Mouse (Mus musculus) CH12.LX (cell line): ENCODE results near the gene Dnajc11. TPM values are rescaled to one million over a fixed set of nuclear protein-coding genes. Genes with fewer than 3 reads are reported as not detected.

Source experiments
- DNase-seq: peaks from one replicate; pipeline ENCODE4 v3.0.0-alpha.2; 2013; ENCODE audit errors: extremely low read depth
- H3K27ac ChIP-seq: 2 replicates; pipeline ENCODE4 v1.5.1; 2012; ENCODE audit warnings: low read depth, mild to moderate bottlenecking, control low read depth, moderate library complexity; ENCODE audit not compliant: insufficient read depth
- H3K27me3 ChIP-seq: replicated peaks from 2 replicates; pipeline ENCODE3; 2012; ENCODE audit warnings: inconsistent platforms
- H3K36me3 ChIP-seq, 2 experiments: replicated peaks in 1 of 2; 2 replicates each; pipeline versions ENCODE3 to v1.6.1; 2012; ENCODE audit warnings: inconsistent platforms in 1 of 2, low read length in 1 of 2, mild to moderate bottlenecking in 1 of 2, mixed read lengths in 1 of 2, moderate library complexity in 1 of 2; ENCODE audit not compliant: control insufficient read depth in 1 of 2, insufficient read depth in 1 of 2
- H3K4me1 ChIP-seq, 2 experiments: 2 replicates each; pipeline ENCODE4 v1.6.1; 2012; ENCODE audit warnings: inconsistent platforms in 1 of 2, moderate library complexity in 1 of 2; ENCODE audit not compliant: insufficient read depth in 2 of 2, control insufficient read depth in 1 of 2
- H3K4me2 ChIP-seq: 2 replicates; pipeline ENCODE4 v1.6.1; 2012; ENCODE audit warnings: low read depth, mild to moderate bottlenecking, control low read depth; ENCODE audit not compliant: poor library complexity, insufficient read depth, severe bottlenecking
- H3K4me3 ChIP-seq, 3 experiments: fragments of 150-350 bp in 1 of 3; sonication (generic) in 1 of 3; replicated peaks in 1 of 3; 2 replicates each; pipeline versions ENCODE3 to v1.5.1; 2011 to 2012; ENCODE audit warnings: low read depth in 2 of 3, low read length in 2 of 3, mild to moderate bottlenecking in 2 of 3, moderate library complexity in 2 of 3, control low read depth in 1 of 3, improper control_type of control experiment in 1 of 3, inconsistent platforms in 1 of 3, mixed read lengths in 1 of 3; ENCODE audit not compliant: poor library complexity in 1 of 3
- H3K79me2 ChIP-seq: replicated peaks from 2 replicates; pipeline ENCODE4 v1.6.1; 2012; ENCODE audit warnings: mild to moderate bottlenecking, moderate library complexity; ENCODE audit not compliant: control insufficient read depth, poor library complexity, insufficient read depth, severe bottlenecking; ENCODE audit errors: extremely low read depth
- H3K9ac ChIP-seq: 2 replicates; pipeline ENCODE4 v1.6.1; 2012; ENCODE audit warnings: low read depth, mild to moderate bottlenecking, control low read depth, moderate library complexity; ENCODE audit not compliant: insufficient read depth
- H3K9me3 ChIP-seq: replicated peaks from 2 replicates; pipeline ENCODE3; 2012; ENCODE audit warnings: low read length, inconsistent platforms, mixed read lengths
- CHD1 ChIP-seq: IDR thresholded peaks from 2 replicates; pipeline ENCODE4 v1.6.1; 2012; ENCODE audit warnings: low read depth, low read length, improper control_type of control experiment, inconsistent platforms
- CHD2 ChIP-seq: IDR thresholded peaks from 2 replicates; pipeline ENCODE4 v1.6.1; 2011; ENCODE audit warnings: low read length, improper control_type of control experiment
- CTCF ChIP-seq, 2 experiments: IDR thresholded peaks in 1 of 2; conservative IDR thresholded peaks in 1 of 2; 2 replicates each; pipeline ENCODE4 v1.5.1; 2011 to 2012; ENCODE audit warnings: low read depth in 2 of 2, low read length in 2 of 2, improper control_type of control experiment in 1 of 2, inconsistent platforms in 1 of 2, mild to moderate bottlenecking in 1 of 2, moderate library complexity in 1 of 2
- EP300 ChIP-seq: IDR thresholded peaks from 2 replicates; pipeline ENCODE4 v1.6.1; 2011; ENCODE audit warnings: low read length, improper control_type of control experiment
- GABPA ChIP-seq: IDR thresholded peaks from 2 replicates; pipeline ENCODE4 v1.6.1; 2012; ENCODE audit warnings: low read depth, low read length, improper control_type of control experiment, inconsistent platforms; ENCODE audit not compliant: insufficient replicate concordance
- HCFC1 ChIP-seq: IDR thresholded peaks from 2 replicates; pipeline ENCODE4 v1.6.1; 2012; ENCODE audit warnings: low read depth, mild to moderate bottlenecking, inconsistent platforms, low read length, improper control_type of control experiment
- IRF4 ChIP-seq: IDR thresholded peaks from 2 replicates; pipeline ENCODE4 v1.6.1; 2014; ENCODE audit warnings: low read depth, mild to moderate bottlenecking, inconsistent platforms, low read length, improper control_type of control experiment
- KAT2A ChIP-seq: IDR thresholded peaks from 2 replicates; pipeline ENCODE4 v1.6.1; 2012; ENCODE audit warnings: low read length, improper control_type of control experiment, inconsistent platforms; ENCODE audit not compliant: insufficient replicate concordance
- MAX ChIP-seq: IDR thresholded peaks from 2 replicates; pipeline ENCODE4 v1.6.1; 2011; ENCODE audit warnings: low read length, improper control_type of control experiment
- NELFE ChIP-seq: IDR thresholded peaks from 2 replicates; pipeline ENCODE4 v1.6.1; 2011; ENCODE audit warnings: low read depth, low read length, improper control_type of control experiment
- PAX5 ChIP-seq: IDR thresholded peaks from 2 replicates; pipeline ENCODE4 v1.6.1; 2012; ENCODE audit warnings: low read length, inconsistent platforms, mixed read lengths
- POLR2A ChIP-seq: IDR thresholded peaks from 2 replicates; pipeline ENCODE4 v1.6.1; 2011; ENCODE audit warnings: low read depth, mild to moderate bottlenecking, improper control_type of control experiment, low read length
- RAD21 ChIP-seq: IDR thresholded peaks from 2 replicates; pipeline ENCODE4 v1.6.1; 2011; ENCODE audit warnings: low read depth, mild to moderate bottlenecking, low read length, improper control_type of control experiment, moderate library complexity
- SIN3A ChIP-seq: IDR thresholded peaks from 2 replicates; pipeline ENCODE4 v1.6.1; 2012; ENCODE audit warnings: low read length, improper control_type of control experiment, inconsistent platforms
- SMC3 ChIP-seq: IDR thresholded peaks from 2 replicates; pipeline ENCODE4 v1.6.1; 2011; ENCODE audit warnings: low read depth, low read length, improper control_type of control experiment
- TCF12 ChIP-seq: IDR thresholded peaks from 2 replicates; pipeline ENCODE4 v1.6.1; 2014; ENCODE audit warnings: low read depth, mild to moderate bottlenecking, inconsistent platforms, low read length, improper control_type of control experiment
- USF1 ChIP-seq: IDR thresholded peaks from 2 replicates; pipeline ENCODE4 v1.6.1; 2014; ENCODE audit warnings: low read depth, mild to moderate bottlenecking, inconsistent platforms, low read length, improper control_type of control experiment
- USF2 ChIP-seq: conservative IDR thresholded peaks from 2 replicates; pipeline ENCODE4 v1.6.1; 2011; ENCODE audit warnings: low read depth, low read length, improper control_type of control experiment
- ZMIZ1 ChIP-seq: IDR thresholded peaks from 2 replicates; pipeline ENCODE4 v1.6.1; 2012; ENCODE audit warnings: low read depth, mild to moderate bottlenecking, inconsistent platforms, low read length, improper control_type of control experiment
- dilution Hi-C: fragments of 300-500 bp; cut with MboI; formaldehyde crosslinking; loops from 2 replicates; pipeline ENCODE4 v1.14.3; 2020; ENCODE audit warnings: low sequenced_read_pairs; ENCODE audit not compliant: extremely low pct_unique_long_range_greater_than_20kb, extremely low pct_ligation_motif_present
- in situ Hi-C: fragments of 300-500 bp; cut with MboI; formaldehyde crosslinking; loops from 3 replicates; pipeline ENCODE4 v1.14.3; 2019; ENCODE audit warnings: low sequenced_read_pairs, low pct_ligation_motif_present, low pct_unique_long_range_greater_than_20kb, mixed read lengths
- polyA plus RNA-seq: library from polyadenylated mRNA; unstranded; fragments of >175 nt; gene quantifications from 2 replicates; pipeline ENCODE4 v1.2.1, GENCODE M21; 2012; ENCODE audit warnings: low read depth; ENCODE audit not compliant: insufficient read length
- total RNA-seq, 2 experiments: library from RNA; depleted of rRNA; stranded (reverse); fragments of 300-350 nt in 1 of 2; fragments of >200 nt in 1 of 2; gene quantifications; 2 replicates each; pipeline ENCODE4 v1.2.3; 2012 to 2014

Dnajc11 gene
- total and polyA plus RNA-seq, 3 experiments = 63.5 to 102 (median 75.6) TPM

GRCm38 (mm10) chr4:151893241-151893640 lies 40.2 kb upstream of the Dnajc11 start:
- Histone ChIP-seq H3K27ac (no peak overlapping the region), H3K4me3 (no peak overlapping the region), H3K9me3 (peaks cover 3% of the 10 kb centered on the region), H3K27me3 (peaks cover 47% of the 10 kb centered on the region), H3K79me2 (no peaks in the 10 kb centered on the region), H3K36me3 (no peaks in the 10 kb centered on the region), H3K4me2 (no peak overlapping the region), H3K9ac (no peak overlapping the region), H3K4me1 (no peaks in the 10 kb centered on the region)
- TF ChIP-seq CTCF (conservative IDR thresholded peaks at IDR 0.05 in 1 of 2, IDR thresholded peaks at IDR 0.05 in 1 of 2; ENCODE audit: low read depth in 2 of 2, low read length in 2 of 2) (peak in 1 of 2 experiments; percentile 46; a peak in 2 of 4 replicates), SMC3 (peak; percentile 51), CHD1 (no peak)
- no peak for DNase-seq
- in situ Hi-C loops (loop anchor here (25.0 kb wide), 2 partner anchors 106 to 731 kb away; no protein-coding TSS in a partner anchor), dilution Hi-C loops (no loop called here)

GRCm38 (mm10) chr4:151894926-151895325 lies 38.6 kb upstream of the Dnajc11 start:
- in situ Hi-C loops (loop anchor here (25.0 kb wide), 2 partner anchors 108 to 733 kb away; no protein-coding TSS in a partner anchor), dilution Hi-C loops (no loop called here)
- Histone ChIP-seq H3K27me3 (peaks cover 34% of the 10 kb centered on the region), H3K9me3 (peaks cover 6% of the 10 kb centered on the region), H3K27ac (no peak overlapping the region), H3K36me3 (no peaks in the 10 kb centered on the region), H3K79me2 (no peaks in the 10 kb centered on the region), H3K4me3 (no peak overlapping the region), H3K4me1 (no peaks in the 10 kb centered on the region)
- TF ChIP-seq CHD2 (no peak), KAT2A (no peak), POLR2A (no peak), EP300 (no peak), GABPA (no peak)
- TF ChIP-seq, all 38 proteins: peak for 0
- no peak for DNase-seq
- Histone ChIP-seq H3K4me2 (no peak overlapping the region), H3K9ac (no peak overlapping the region)

- H3K36me3 ChIP-seq = no peaks in the 10 kb centered on the region
- H3K27me3 ChIP-seq = peaks cover 27% of the 10 kb centered on the region
- H3K79me2 ChIP-seq = no peaks in the 10 kb centered on the region
- in situ Hi-C loops = loop anchor here (25.0 kb wide), 2 partner anchors 108 to 733 kb away; no protein-coding TSS in a partner anchor
- DNase-seq = no peak
- H3K27ac ChIP-seq = no peak overlapping the region
- H3K9ac ChIP-seq = no peak overlapping the region
- peaks cover 8% of the 10 kb centered on the region for H3K9me3 ChIP-seq
- H3K4me3 ChIP-seq = no peak overlapping the region
- H3K4me1 ChIP-seq = no peaks in the 10 kb centered on the region
- TF ChIP-seq CTCF (conservative IDR thresholded peaks at IDR 0.05 in 1 of 2, IDR thresholded peaks at IDR 0.05 in 1 of 2; ENCODE audit: low read depth in 2 of 2, low read length in 2 of 2) (no peak), USF1 (no peak), MAX (no peak), RAD21 (no peak), EP300 (no peak), POLR2A (no peak), HCFC1 (no peak), CHD1 (no peak), TCF12 (no peak), PAX5 (no peak), NELFE (no peak), SMC3 (no peak), USF2 (no peak), SIN3A (no peak), IRF4 (no peak), ZMIZ1 (no peak), GABPA (no peak)
- no peak overlapping the region for H3K4me2 ChIP-seq
- dilution Hi-C loops = no loop called here
These were observed 37.9 kb upstream of the Dnajc11 start for GRCm38 (mm10) chr4:151895624-151896023.
